26 mouse cellular contexts compared by ENCODE assay signal in genomic region chr1:38387438-38387837, GRCm38 (mm10).
"Had no signal": no experiment of that assay in that cellular context is flagged by ENCODE, and none has a peak within 500 bp of the region (broad histone marks: within the 10 kb centered on the region; RNA-seq: fewer than 3 reads in every experiment).

No protein-coding gene starts in this region.

- DNase-seq: gastrocnemius, postnatal 14 days; gastrocnemius, postnatal 36 days; heart, adult 18-20 months; heart, postnatal 10 days; heart, postnatal 4 days; kidney, adult 11 months; kidney, adult 2 months; kidney, adult 9 months; kidney, postnatal 14 days; kidney, postnatal 36 days; layer of hippocampus, adult 9-11 months; liver; liver, embryonic 13.5 days had no signal

- ATAC-seq: inflammation-experienced regulatory T-cells, adult 6 months had no signal

- H3K4me1 ChIP-seq: liver, embryonic 15.5 days had no signal

- H3K36me3 ChIP-seq: heart, embryonic 10.5 days; heart, embryonic 12.5 days; hindbrain, embryonic 10.5 days; hindbrain, embryonic 12.5 days; hindbrain, embryonic 15.5 days; kidney, embryonic 15.5 days; liver, embryonic 13.5 days; liver, embryonic 15.5 days had no signal

- H3K27me3 ChIP-seq: heart, embryonic 12.5 days; hindbrain, embryonic 12.5 days; hindbrain, embryonic 15.5 days; kidney, embryonic 15.5 days; limb, embryonic 12.5 days; liver, embryonic 13.5 days; liver, embryonic 15.5 days had no signal

- H3K4me3 ChIP-seq: heart, embryonic 10.5 days; heart, embryonic 12.5 days; hindbrain, embryonic 10.5 days; hindbrain, embryonic 12.5 days; hindbrain, embryonic 15.5 days; kidney, embryonic 15.5 days; left cerebral cortex, adult 2 months; limb, embryonic 10.5 days; limb, embryonic 12.5 days; liver, embryonic 13.5 days; liver, embryonic 15.5 days had no signal

- H3K27ac ChIP-seq: heart, embryonic 10.5 days; hindbrain, embryonic 10.5 days; hindbrain, embryonic 12.5 days; hindbrain, embryonic 15.5 days; kidney, embryonic 15.5 days; kidney, postnatal 0 days; left cerebral cortex, adult 2 months; limb, embryonic 10.5 days; limb, embryonic 12.5 days; liver, embryonic 13.5 days; liver, embryonic 15.5 days had no signal

- H3K4me2 ChIP-seq: heart, embryonic 12.5 days; hindbrain, embryonic 12.5 days; hindbrain, embryonic 15.5 days; kidney, embryonic 15.5 days; limb, embryonic 12.5 days; liver, embryonic 11.5 days; liver, embryonic 13.5 days; liver, embryonic 15.5 days had no signal

- H3K9me3 ChIP-seq: heart, embryonic 10.5 days; hindbrain, embryonic 10.5 days; hindbrain, embryonic 12.5 days; hindbrain, embryonic 15.5 days; kidney, embryonic 15.5 days; limb, embryonic 10.5 days; limb, embryonic 12.5 days; liver, embryonic 13.5 days; liver, embryonic 15.5 days had no signal

- H3K9ac ChIP-seq: heart, embryonic 12.5 days; hindbrain, embryonic 12.5 days; hindbrain, embryonic 15.5 days; kidney, embryonic 15.5 days; limb, embryonic 12.5 days; liver, embryonic 13.5 days; liver, embryonic 15.5 days had no signal
